Mouse (Mus musculus) A20 (cell line): ENCODE measurements at regions not wholly inside any gene's neighbourhood (a gene's known extent, or its start where the extent isn't known, plus 50 kb on each side); places are given as distances from the start of the nearest gene placed in this dataset.

ENCODE experiments used
- DNase-seq: peaks from one replicate; pipeline ENCODE4 v3.0.0-alpha.2; 2011; ENCODE audit warnings: low read depth, low spot score

GRCm38 (mm10) chrX:130808530-130809235 lies 1059.1 kb downstream of the Diaph2 start:
- no peak for DNase-seq

DNA sequence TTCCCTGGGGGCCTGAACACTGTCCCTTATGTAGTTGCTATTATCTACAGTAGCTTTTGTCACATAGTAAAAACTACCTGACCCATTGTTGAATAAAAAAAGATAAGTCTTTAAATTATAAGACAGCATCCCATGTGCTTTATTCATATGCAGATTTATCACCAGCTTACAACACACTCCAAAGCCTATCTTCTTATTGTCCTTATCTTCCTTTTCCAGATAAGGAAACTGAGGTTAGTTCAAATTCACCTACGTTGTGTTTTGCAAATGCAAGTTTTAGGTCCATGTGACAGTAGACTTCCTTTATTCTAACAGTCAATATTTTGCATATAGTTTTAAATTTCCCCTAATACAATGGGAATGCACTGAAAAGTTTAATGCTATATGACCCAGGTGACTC lies 1069.4 kb downstream of the Diaph2 start:
- DNase-seq, result no peak

DNA sequence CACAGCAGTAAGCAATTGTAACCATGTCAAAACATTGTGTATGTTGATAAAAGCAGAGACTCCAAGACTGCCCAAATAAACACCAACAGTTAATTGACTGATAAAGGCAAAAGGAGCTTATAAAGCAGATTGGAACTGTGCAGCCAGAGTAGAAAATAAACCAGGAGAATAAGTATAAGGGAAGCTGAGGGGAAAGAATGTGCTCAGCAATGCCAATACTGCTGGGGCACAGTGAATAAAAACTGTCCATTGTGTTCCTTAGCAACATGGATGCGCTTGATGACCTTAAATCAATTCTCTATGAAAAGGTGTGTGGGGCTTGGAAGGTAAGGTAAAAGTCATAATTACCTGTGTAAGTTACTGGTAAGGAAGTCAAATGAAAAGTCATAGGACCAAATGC lies 1070.2 kb downstream of the Diaph2 start:
- no peak for DNase-seq

- no peak for DNase-seq
Observed at GRCm38 (mm10) chrX:130820168-130820567, 1070.6 kb downstream of the Diaph2 start.

- DNase-seq, result peak; percentile 3
Observed at GRCm38 (mm10) chrX:130823943-130824342, 1074.4 kb downstream of the Diaph2 start.

DNA sequence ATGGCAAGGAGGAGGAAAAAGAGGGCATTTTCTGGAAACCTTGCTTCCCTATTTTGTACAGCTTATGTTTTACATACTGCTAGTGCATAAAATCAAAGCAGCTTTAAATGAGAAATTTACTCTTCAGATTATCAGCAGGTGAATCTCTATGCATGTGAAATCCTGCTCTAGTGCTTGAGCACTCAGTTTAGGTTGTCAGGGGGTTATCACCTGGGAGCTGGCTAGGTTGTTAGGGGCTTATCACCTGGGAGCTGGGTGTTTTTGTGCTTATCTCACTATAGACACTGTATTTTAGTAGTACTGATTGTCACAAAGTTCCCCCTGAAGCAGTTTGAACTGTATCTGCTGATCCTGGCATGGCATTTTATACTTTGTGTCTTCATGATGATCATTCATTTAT lies 1086.3 kb downstream of the Diaph2 start:
- no peak for DNase-seq

DNA sequence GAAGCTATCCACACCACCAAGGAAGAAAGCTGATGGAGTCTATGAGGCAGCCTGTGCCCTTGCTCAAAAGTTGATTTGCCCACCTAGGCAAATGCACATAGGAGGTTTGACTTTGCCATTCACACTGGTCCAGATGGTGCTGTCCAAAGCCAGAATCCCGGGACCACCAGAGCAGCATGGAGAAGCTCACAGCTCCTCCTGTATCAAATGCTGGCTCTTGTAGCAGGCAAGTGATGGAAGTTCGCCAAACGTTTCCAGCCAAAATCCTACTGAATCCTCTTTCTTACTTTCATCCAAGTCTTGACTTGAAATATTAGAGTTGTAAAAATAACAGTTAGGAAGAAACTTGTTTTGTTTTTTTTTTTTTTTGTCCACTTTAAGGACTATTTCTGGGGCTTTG lies 1093.6 kb downstream of the Diaph2 start:
- no peak for DNase-seq

- DNase-seq, result no peak
Observed at GRCm38 (mm10) chrX:130866506-130866905, 1117.0 kb downstream of the Diaph2 start.

DNA sequence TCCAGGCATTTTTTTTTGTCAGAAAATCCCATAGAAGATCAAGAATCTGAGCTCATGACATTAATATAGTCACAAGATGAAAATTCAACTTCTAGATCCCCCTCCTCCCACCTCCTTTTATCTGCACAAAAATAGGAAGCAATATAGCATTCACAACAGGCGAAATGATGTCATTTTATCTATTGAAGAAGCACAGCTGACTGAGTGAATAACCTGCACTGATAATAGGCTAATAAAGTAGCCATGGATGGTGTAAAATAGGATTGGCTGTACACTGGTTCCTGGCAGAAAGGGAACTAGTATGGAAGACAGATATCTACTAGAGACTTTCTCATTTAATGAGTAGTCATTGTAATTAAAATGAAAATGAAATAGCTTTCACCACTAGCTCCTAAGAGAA lies 1124.6 kb downstream of the Diaph2 start:
- no peak for DNase-seq

GRCm38 (mm10) chrX:130875289-130875688 lies 1125.7 kb downstream of the Diaph2 start:
- DNase-seq, result no peak

- DNase-seq, result no peak
Observed at GRCm38 (mm10) chrX:130876120-130876519, 1126.6 kb downstream of the Diaph2 start.
